15 mouse cellular contexts compared by ENCODE assay signal in genomic region chr8:94290606-94291005, GRCm38 (mm10). TPM values are rescaled to one million over a fixed set of nuclear protein-coding genes. Genes with fewer than 3 reads are reported as not detected.
DNase-seq lines count a peak whose midpoint lies in the region; ATAC-seq lines count a peak whose summit lies in the region.
"Had no signal": no experiment of that assay in that cellular context is flagged by ENCODE, and none has a peak within 500 bp of the region (broad histone marks: within the 10 kb centered on the region; RNA-seq: fewer than 3 reads in every experiment).

No protein-coding gene starts in this region.

- H3K27me3 ChIP-seq in liver, embryonic 11.5 days (replicated peaks; ENCODE audit: control insufficient read depth, insufficient read depth, low read length) = no peaks in the 10 kb centered on the region
- no peaks in the 10 kb centered on the region for H3K27me3 ChIP-seq in hindbrain, embryonic 14.5 days (ENCODE audit: control insufficient read depth, insufficient read depth, low read length)
- H3K27me3 ChIP-seq: CH12.LX; liver, embryonic 13.5 days had no signal

- peak; percentile 76 for ATAC-seq in frontal cortex, adult (ENCODE audit: low TSS enrichment)
- peak; percentile 94 for ATAC-seq in erythroid progenitor cell, adult 5-6 weeks (replicated peaks; ENCODE audit: low FRiP score, poor library complexity, severe bottlenecking)
- ATAC-seq in liver, embryonic 11.5 days (replicated peaks; ENCODE audit: low FRiP score) = no peak
- no peak for ATAC-seq in hindbrain, embryonic 14.5 days (ENCODE audit: low FRiP score)
- no peak for ATAC-seq in megakaryocyte, adult 5-6 weeks (ENCODE audit: poor library complexity, severe bottlenecking)

- no peak overlapping the region for H3K4me2 ChIP-seq in liver, embryonic 11.5 days
- no peak overlapping the region for H3K4me2 ChIP-seq in hindbrain, embryonic 14.5 days (replicated peaks)
- H3K4me2 ChIP-seq: liver, embryonic 13.5 days had no signal

- H3K4me3 ChIP-seq in liver, embryonic 11.5 days (ENCODE audit: low read depth, low read length) = no peak overlapping the region
- H3K4me3 ChIP-seq in hindbrain, embryonic 14.5 days (replicated peaks; ENCODE audit: low read length) = no peak overlapping the region
- H3K4me3 ChIP-seq: liver, embryonic 13.5 days had no signal

- WGBS in liver, embryonic 11.5 days = 71% methylated on average over 5 of the region's 5 CpGs
- WGBS in hindbrain, embryonic 14.5 days = 92% methylated on average over 5 of the region's 5 CpGs

- H3K9me3 ChIP-seq in liver, embryonic 11.5 days (ENCODE audit: control insufficient read depth, low read length) = no peaks in the 10 kb centered on the region
- no peaks in the 10 kb centered on the region for H3K9me3 ChIP-seq in hindbrain, embryonic 14.5 days (ENCODE audit: control insufficient read depth, low read length)
- H3K9me3 ChIP-seq: liver, embryonic 13.5 days had no signal

- DNase-seq in frontal cortex, postnatal 14 days (ENCODE audit: low spot score in 2 of 2) = no peak
- peak; percentile 42 for DNase-seq in right cerebral cortex, postnatal 25 days
- DNase-seq in right cerebral cortex, postnatal 4 days = no peak
- no peak for DNase-seq in liver, embryonic 11.5 days (ENCODE audit: low spot score)
- DNase-seq in hindbrain, embryonic 14.5 days (ENCODE audit: low spot score) = no peak
- DNase-seq: cerebellum, adult 18-20 months; kidney, postnatal 10 days; liver, embryonic 13.5 days; lung, postnatal 4 days; thymus, adult 2 months had no signal

- peaks cover 4% of the 10 kb centered on the region; the same call in 1 of the 2 replicates for H3K4me1 ChIP-seq in liver, embryonic 11.5 days (replicated peaks; ENCODE audit: control insufficient read depth, insufficient read depth, low read length)
- no peaks in the 10 kb centered on the region; the same call in 1 of the 2 replicates for H3K4me1 ChIP-seq in hindbrain, embryonic 14.5 days (replicated peaks; ENCODE audit: control insufficient read depth, insufficient read depth, low read length)

- no peaks in the 10 kb centered on the region for H3K36me3 ChIP-seq in liver, embryonic 11.5 days (ENCODE audit: control insufficient read depth, insufficient read depth, low read length)
- H3K36me3 ChIP-seq in hindbrain, embryonic 14.5 days (replicated peaks; ENCODE audit: control insufficient read depth, insufficient read depth) = peaks cover 49% of the 10 kb centered on the region

- H3K9ac ChIP-seq in liver, embryonic 11.5 days (ENCODE audit: low read depth, low read length) = no peak overlapping the region
- H3K9ac ChIP-seq in hindbrain, embryonic 14.5 days = no peak overlapping the region
- H3K9ac ChIP-seq: liver, embryonic 13.5 days had no signal

- H3K27ac ChIP-seq in liver, embryonic 11.5 days (ENCODE audit: low read depth, low read length) = no peak overlapping the region
- no peak overlapping the region for H3K27ac ChIP-seq in hindbrain, embryonic 14.5 days
- H3K27ac ChIP-seq: liver, embryonic 13.5 days had no signal

RNA-seq across cellular contexts. Expression of gene Slc12a3, which starts 38.4 kb away (rescaled TPM):
- total RNA-seq in erythroid progenitor cell, adult 5-6 weeks (2015; ENCODE audit: low replicate concordance) = 0.84 and 4.0 TPM in 2 replicates
- total RNA-seq in erythroid progenitor cell, adult 5-6 weeks (2017; ENCODE audit: low replicate concordance) = 0.90 TPM in 1 of 2 replicates, not detected in the other
- not detected in 2 replicates for polyA plus RNA-seq in liver, embryonic 11.5 days (2014; fragmentation: Nextera tagmentation; extraction: Ambion mirVana)
- polyA plus RNA-seq in hindbrain, embryonic 14.5 days (2014; fragmentation: Nextera tagmentation; extraction: Ambion mirVana) = 0.07 TPM in 1 of 2 replicates, not detected in the other
- 0.25 and 0.34 TPM in 2 replicates for total RNA-seq in megakaryocyte, adult 5-6 weeks (2015)
- 0.16 TPM in 1 of 2 replicates, not detected in the other for total RNA-seq in megakaryocyte, adult 5-6 weeks (2017)
- polyA plus RNA-seq: embryonic facial prominence, embryonic 11.5 days; liver, embryonic 13.5 days had no signal

Comparison
In these comparisons a context has a peak if more than half of its experiments do, and no peak if none do; other contexts are left out.
1. ATAC-seq: peak in frontal cortex, adult (single experiment) and erythroid progenitor cell, adult 5-6 weeks (single experiment); none in liver, embryonic 11.5 days (single experiment), hindbrain, embryonic 14.5 days (single experiment) and megakaryocyte, adult 5-6 weeks (single experiment).